Mouse (Mus musculus) testis, adult 2 months (tissue): ENCODE measurements around the gene Pip5k1b.

Source experiments
- CTCF ChIP-seq: fragments of 200-500 bp; IDR thresholded peaks from 2 replicates; pipeline ENCODE4 v1.5.1; 2012; ENCODE audit warnings: low read depth, mild to moderate bottlenecking, inconsistent platforms, low read length, moderate library complexity; ENCODE audit not compliant: control insufficient read depth, insufficient read depth, insufficient replicate concordance
- POLR2A ChIP-seq: fragments of 200-500 bp; IDR thresholded peaks from 2 replicates; pipeline ENCODE4 v1.6.1; 2012; ENCODE audit warnings: low read depth, mild to moderate bottlenecking, inconsistent platforms, low read length, moderate library complexity; ENCODE audit not compliant: control insufficient read depth

DNA sequence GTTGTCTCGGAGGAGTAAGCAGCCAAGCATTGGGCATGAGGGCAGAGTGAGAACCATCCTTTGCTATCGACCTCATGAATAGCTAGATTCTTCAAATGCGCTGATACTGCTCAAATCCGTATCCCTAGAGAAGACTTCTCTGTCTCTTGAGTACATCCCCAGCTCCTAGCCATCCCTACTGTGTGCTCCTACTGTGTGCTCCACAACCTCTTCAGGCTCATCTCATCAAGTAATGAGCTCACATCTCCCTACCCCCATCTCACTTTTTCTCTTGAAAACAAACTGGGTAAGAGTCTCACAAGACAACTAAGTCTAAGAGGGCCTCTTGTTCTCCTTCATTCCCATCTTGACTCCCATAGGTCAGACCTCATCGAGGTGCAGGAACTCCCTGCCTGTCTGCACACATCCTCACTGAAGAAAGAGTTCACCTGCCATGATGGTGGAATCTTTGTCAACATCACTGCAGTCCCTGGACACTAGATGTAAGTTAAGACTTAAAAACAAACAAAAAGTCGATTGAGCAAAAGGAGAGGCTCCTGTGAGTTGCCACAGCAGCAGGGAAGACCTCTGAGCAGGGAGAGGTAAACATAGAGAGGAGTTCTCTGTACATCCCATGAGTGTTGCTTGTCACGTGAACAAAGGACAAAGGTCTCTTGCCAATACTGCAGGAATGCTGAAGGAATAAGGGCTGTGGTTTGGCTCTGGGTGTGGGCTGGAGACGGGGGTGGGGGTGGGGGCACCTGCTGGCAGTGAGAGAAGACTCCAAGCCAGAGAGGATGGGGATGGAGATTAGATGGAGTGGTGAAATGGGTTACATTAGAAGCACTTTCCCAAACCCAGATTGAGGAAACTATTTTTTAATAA, 69.0 kb downstream of the Pip5k1b start:
- TF ChIP-seq CTCF: no peak
- no peak for TF ChIP-seq POLR2A
